Mouse (Mus musculus) liver, embryonic 16.5 days (tissue): Measurements from ENCODE around the gene Bcl9l. TPM values are rescaled to one million over a fixed set of nuclear protein-coding genes. Genes with fewer than 3 reads are reported as not detected.

Experiments
- ATAC-seq: fragments of 200-750 bp; cut with Nextera tagmentation; 2 replicates; pipeline ENCODE4 v1.8.0; 2017; ENCODE audit warnings: low read depth, mild to moderate bottlenecking, moderate number of reproducible peaks, moderate library complexity
- H3K27ac ChIP-seq: fragments of 300-500 bp; sonication (generic); 2 replicates; pipeline ENCODE4 v1.5.1; 2014; ENCODE audit warnings: mild to moderate bottlenecking, low read length
- H3K27me3 ChIP-seq: fragments of 300-500 bp; sonication (generic); 2 replicates; pipeline ENCODE4 v1.6.1; 2014; ENCODE audit warnings: low read depth, low read length, mixed read lengths; ENCODE audit not compliant: control insufficient read depth, insufficient read depth
- H3K36me3 ChIP-seq: fragments of 300-500 bp; sonication (generic); 2 replicates; pipeline ENCODE4 v1.6.1; 2014; ENCODE audit warnings: mild to moderate bottlenecking; ENCODE audit not compliant: control insufficient read depth, insufficient read depth
- H3K4me1 ChIP-seq: fragments of 300-500 bp; sonication (generic); 2 replicates; pipeline ENCODE4 v1.6.1; 2014; ENCODE audit warnings: low read depth, low read length, mixed read lengths; ENCODE audit not compliant: control insufficient read depth
- H3K4me2 ChIP-seq: fragments of 300-500 bp; sonication (generic); 2 replicates; pipeline ENCODE4 v1.6.1; 2014; ENCODE audit warnings: low read depth, low read length, mixed read lengths
- H3K4me3 ChIP-seq: fragments of 300-500 bp; sonication (generic); 2 replicates; pipeline ENCODE4 v1.5.1; 2014; ENCODE audit warnings: low read depth, mild to moderate bottlenecking, low read length
- H3K9ac ChIP-seq: fragments of 300-500 bp; sonication (generic); 2 replicates; pipeline ENCODE4 v1.6.1; 2014; ENCODE audit warnings: low read depth, low read length
- H3K9me3 ChIP-seq: fragments of 300-500 bp; sonication (generic); replicated peaks from 2 replicates; pipeline ENCODE4 v1.6.1; 2016; ENCODE audit warnings: low read length; ENCODE audit not compliant: control insufficient read depth
- WGBS: fragments of 180-500 bp; shearing (Covaris S2); extraction: QIAGEN DNeasy Blood & Tissue Kit; methylation state at CpG from one replicate; pipeline ENCODE4 v1.1.7; 2014; ENCODE audit not compliant: insufficient replicate concordance; 5-methylcytosine and 5-hydroxymethylcytosine counted together
- polyA plus RNA-seq: library from polyadenylated mRNA; unstranded; fragments of >200 nt; fragmentation: Nextera tagmentation; extraction: Ambion mirVana; gene quantifications from 2 replicates; pipeline ENCODE4 v1.2.1, GENCODE M21; 2015

The Bcl9l gene
- polyA plus RNA-seq, 1 experiment from 2014 or later = 2.2 TPM

DNA sequence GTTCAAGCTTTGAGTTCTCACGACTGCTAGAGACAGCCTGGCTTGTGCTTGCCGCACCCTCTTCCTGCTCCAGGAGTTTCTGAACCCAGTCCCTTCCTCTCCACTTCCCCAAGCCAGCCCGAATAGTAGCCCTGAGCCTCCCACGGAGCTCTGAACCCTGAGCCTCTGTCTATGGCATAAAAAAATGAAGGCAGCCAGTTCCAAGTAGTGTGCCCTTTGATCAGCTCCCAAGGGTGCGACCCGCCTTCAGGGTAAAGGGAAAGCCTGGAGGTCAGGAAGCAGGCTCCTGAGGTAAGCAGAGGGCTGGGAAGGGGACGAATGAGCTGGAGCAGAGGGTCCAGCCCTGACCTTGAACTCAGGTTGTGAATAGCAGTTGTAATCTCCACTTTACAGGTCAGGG, 14.4 kb upstream of the Bcl9l start:
- Histone ChIP-seq H3K4me3 (no peak overlapping the region), H3K4me1 (no peaks in the 10 kb centered on the region), H3K27me3 (no peaks in the 10 kb centered on the region), H3K9ac (no peak overlapping the region), H3K27ac (no peak overlapping the region), H3K36me3 (no peaks in the 10 kb centered on the region), H3K9me3 (no peaks in the 10 kb centered on the region), H3K4me2 (no peak overlapping the region)
- 28% methylated on average over 7 of the region's 7 CpGs for WGBS
- ATAC-seq = no peak

DNA sequence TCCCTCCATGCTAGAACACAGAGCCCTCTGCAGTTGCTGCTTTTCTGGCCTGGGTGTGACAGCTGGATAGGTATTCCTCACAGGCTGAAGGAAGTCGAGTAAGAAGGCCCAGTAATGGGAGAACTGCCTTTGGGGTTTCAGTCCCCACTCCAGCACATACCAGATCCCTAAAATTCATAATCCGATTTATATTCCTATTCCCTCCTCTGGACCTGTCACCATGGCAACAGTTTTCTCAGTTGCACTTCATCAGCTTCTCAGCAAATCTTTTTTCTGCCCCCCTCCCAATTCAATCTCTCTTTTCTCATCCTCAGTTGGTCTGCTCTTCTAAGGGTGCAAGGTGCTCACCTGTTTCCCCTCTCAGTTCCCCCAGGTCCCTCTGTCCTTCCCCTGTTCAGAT, 13.8 kb upstream of the Bcl9l start:
- no peaks in the 10 kb centered on the region for H3K36me3 ChIP-seq
- ATAC-seq = no peak
- H3K9me3 ChIP-seq = no peaks in the 10 kb centered on the region
- no peak overlapping the region for H3K4me2 ChIP-seq
- H3K4me3 ChIP-seq = no peak overlapping the region
- H3K9ac ChIP-seq = no peak overlapping the region
- no peaks in the 10 kb centered on the region for H3K4me1 ChIP-seq
- H3K27ac ChIP-seq = no peak overlapping the region
- H3K27me3 ChIP-seq = no peaks in the 10 kb centered on the region
- WGBS = 45% methylated on average over 2 of the region's 2 CpGs

DNA sequence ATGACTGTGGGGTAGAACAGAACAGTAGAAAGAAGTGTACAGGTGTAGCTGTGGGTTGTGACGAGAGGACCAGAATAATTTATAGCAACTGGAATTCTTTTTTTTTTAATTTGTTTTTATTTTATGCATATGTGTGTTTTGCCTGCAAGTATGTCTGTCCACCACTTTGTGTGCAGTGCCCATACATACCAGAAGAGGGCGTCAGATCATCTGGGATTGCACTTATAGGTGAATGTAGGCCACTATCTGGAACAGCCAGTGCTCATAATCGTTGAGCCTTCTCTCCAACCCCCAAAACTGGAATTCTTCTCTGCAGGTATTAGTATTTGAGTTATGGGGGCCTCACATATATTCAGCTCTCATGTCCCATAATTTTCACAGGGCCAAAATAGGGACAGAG, 9.4 kb upstream of the Bcl9l start:
- H3K36me3 ChIP-seq = no peaks in the 10 kb centered on the region
- no peak overlapping the region for H3K4me3 ChIP-seq
- H3K9me3 ChIP-seq = no peaks in the 10 kb centered on the region
- ATAC-seq = no peak
- H3K27me3 ChIP-seq = peaks cover 3% of the 10 kb centered on the region
- H3K27ac ChIP-seq = no peak overlapping the region
- no peak overlapping the region for H3K4me2 ChIP-seq
- no peak overlapping the region for H3K9ac ChIP-seq
- 37% methylated on average over 3 of the region's 3 CpGs for WGBS
- H3K4me1 ChIP-seq = peaks cover 9% of the 10 kb centered on the region

DNA sequence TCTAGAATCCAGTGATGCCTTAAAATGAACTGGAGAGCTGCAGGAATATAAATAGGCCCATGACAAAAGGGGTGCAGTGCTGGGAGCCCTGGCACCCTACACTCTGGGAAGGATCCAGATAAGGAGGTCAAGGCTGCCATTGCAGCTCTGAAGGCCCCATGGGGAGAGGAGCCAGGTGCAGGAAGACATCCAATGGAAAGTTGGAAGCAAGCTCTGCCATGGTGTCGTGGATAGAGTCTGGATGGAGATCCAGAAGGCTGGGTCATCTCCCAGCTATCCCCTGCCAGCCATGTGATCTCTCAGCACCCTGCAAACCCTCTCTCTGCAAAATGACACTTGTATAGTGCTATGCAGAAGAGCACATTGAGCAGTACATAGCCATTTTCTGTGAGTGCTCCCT, 8.3 kb upstream of the Bcl9l start:
- Histone ChIP-seq H3K4me2 (no peak overlapping the region), H3K36me3 (no peaks in the 10 kb centered on the region), H3K4me3 (no peak overlapping the region), H3K27ac (no peak overlapping the region), H3K9ac (no peak overlapping the region), H3K9me3 (no peaks in the 10 kb centered on the region), H3K27me3 (peaks cover 15% of the 10 kb centered on the region), H3K4me1 (peaks cover 15% of the 10 kb centered on the region)
- no peak for ATAC-seq
- 50% methylated on average over 1 of the region's 1 CpGs for WGBS

DNA sequence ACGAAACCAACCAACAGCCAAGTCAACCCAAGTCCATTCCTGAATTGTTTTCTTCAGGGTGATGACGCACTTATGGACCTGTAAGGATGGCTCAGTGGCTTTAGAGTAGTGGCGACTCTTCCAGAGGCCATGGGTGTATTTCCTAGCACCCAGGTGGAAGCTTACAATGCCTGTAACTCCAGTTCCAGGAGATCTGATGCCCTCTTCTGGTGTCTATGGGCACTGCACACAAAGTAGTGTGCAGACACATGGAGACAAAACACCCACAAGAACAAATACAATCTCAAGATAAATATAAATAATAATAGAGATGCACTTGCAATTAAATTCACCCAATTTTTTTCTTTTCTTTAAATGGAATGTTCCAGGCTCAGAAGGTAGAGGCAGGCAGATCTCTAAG, 6.7 kb upstream of the Bcl9l start:
- Histone ChIP-seq H3K27me3 (peaks cover 26% of the 10 kb centered on the region), H3K4me2 (no peak overlapping the region), H3K27ac (no peak overlapping the region), H3K9ac (no peak overlapping the region), H3K4me1 (peaks cover 21% of the 10 kb centered on the region), H3K4me3 (no peak overlapping the region), H3K36me3 (no peaks in the 10 kb centered on the region), H3K9me3 (no peaks in the 10 kb centered on the region)
- ATAC-seq = no peak
- WGBS = 71% methylated on average over 3 of the region's 3 CpGs

DNA sequence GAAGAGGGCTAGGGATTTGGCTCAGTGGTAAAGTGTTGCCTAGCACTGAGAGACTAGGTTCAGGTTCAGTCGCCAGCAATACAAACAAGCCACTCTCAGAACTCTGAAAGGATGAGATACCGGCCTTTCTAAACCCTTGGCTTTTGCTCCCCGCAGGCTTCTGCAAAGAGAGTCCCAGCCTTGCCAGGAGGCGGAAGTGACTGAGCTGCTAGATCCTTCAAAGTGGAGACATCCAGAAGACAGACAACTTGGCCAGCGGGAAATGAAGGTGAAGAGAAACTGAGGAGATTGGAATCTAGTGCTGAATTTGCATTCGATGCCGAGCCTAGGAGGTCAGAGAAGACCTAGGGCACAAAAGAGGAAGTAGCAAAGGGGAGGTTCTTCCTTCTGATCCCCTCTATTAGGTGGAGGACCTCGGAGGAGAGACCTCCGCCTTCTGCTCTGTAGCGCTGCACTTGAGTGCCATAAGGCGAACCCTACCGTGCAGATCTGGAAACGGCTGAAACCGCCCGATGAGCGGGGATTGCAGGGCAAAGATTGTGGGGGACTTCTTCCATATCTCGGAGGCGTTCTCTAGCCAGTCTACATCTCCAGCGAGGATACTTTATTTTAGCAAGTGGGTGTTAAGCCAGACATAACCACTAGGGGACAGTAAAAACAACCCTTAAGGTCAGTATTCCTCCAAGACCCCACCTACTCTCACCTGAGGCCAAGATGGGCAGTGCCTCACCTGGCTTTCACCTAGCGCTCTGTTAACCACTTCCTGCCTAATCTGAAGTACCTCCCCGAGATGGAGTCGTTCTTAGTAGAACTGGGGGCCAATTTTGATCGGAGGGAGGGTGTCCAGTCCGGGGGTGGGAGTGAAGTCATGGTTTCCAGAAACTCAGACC, 5.0 kb upstream of the Bcl9l start:
- Histone ChIP-seq H3K4me1 (peaks cover 21% of the 10 kb centered on the region), H3K27ac (no peak overlapping the region), H3K36me3 (no peaks in the 10 kb centered on the region), H3K9ac (no peak overlapping the region; the same call in 1 of the 2 replicates), H3K9me3 (no peaks in the 10 kb centered on the region), H3K4me3 (peak overlapping the region; percentile 55), H3K4me2 (peak overlapping the region; percentile 61), H3K27me3 (peaks cover 40% of the 10 kb centered on the region)
- ATAC-seq = no peak
- WGBS = 3% methylated on average over 24 of the region's 24 CpGs

DNA sequence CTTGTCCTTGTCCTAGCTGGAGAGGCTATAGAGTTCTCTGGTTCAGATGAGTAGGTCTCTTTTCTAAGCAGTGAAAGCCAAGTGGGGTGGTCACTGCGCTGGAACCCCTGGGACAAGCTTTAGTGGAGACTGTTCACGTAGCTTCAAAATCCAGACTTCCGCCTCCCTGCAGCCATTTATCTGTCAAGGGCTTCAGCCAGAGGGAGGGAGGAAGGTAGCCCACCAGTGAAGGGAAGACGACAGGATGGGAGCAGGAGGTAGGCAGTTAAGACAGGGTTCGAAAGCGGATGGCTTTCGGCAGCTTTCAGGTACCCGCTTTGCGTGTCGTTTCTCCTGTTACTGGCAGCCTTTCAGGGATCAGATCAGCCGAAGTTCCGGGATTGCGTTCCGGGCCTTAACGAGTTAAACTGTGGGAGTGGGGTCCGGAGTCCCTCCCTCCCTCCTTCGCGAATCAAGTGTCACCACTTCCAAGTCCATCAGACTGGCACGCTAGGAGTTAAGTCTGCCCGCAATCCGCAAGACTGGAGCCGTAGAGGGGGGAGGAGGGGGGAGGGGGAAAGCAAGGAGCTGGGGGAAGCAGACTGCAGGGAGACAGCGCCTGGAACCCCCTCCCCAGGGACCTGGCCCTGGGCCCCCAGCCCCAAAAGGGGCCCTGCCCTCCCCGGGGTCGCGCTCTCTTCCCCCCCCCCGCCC, 4.2 kb upstream of the Bcl9l start:
- Histone ChIP-seq H3K4me1 (peaks cover 21% of the 10 kb centered on the region), H3K36me3 (no peaks in the 10 kb centered on the region), H3K27me3 (peaks cover 48% of the 10 kb centered on the region), H3K27ac (peak overlapping the region; percentile 57; the same call in 1 of the 2 replicates), H3K9me3 (no peaks in the 10 kb centered on the region), H3K4me2 (peak overlapping the region; percentile 61), H3K4me3 (peak overlapping the region; percentile 55), H3K9ac (no peak overlapping the region; the same call in 1 of the 2 replicates)
- under 1% methylated on average over 23 of the region's 27 CpGs for WGBS
- ATAC-seq = no peak

DNA sequence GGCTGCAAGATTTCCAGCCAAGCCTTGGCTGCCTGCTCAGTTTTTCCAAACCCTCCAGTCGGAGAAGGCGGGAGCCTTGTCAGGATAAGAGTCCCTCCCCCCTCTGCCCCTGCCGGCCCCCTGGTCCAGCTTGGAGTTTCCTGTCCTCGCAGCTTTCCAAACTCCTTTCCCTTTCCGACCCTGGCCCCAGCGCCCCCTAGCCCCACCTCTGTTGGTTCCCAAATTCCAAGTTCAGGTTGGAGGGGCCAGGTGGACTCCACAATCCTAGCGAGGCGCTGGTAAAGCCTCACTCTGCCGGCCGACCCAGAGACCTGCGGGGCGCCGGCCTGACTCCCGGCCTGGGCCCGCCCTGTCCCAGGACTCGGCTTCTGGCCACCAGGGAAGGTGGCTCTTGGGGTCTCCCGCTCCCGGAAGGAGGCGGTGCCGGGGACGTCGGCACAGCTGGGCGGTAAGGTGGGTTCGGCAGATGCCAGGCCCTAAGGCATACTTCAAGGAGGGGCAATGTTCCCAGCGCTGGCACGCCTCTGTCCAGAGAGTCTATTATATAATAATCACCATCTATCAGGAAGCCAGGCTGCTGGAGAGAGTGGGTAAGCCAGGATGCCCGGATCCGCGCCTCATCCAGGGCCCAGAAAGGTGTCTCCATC, 3.5 kb upstream of the Bcl9l start:
- ATAC-seq = peak; percentile 8
- Histone ChIP-seq H3K4me1 (peaks cover 21% of the 10 kb centered on the region), H3K27me3 (peaks cover 55% of the 10 kb centered on the region)

More for the DNA sequence above, 3.5 kb upstream of the Bcl9l start:
- Histone ChIP-seq H3K4me3 (peak overlapping the region; percentile 55), H3K4me2 (peak overlapping the region; percentile 61), H3K9me3 (no peaks in the 10 kb centered on the region), H3K27ac (peak overlapping the region; percentile 57; the same call in 1 of the 2 replicates), H3K36me3 (no peaks in the 10 kb centered on the region), H3K9ac (peak overlapping the region; percentile 6; the same call in 1 of the 2 replicates)
- under 1% methylated on average over 29 of the region's 29 CpGs for WGBS
